Mouse (Mus musculus): Measurements from ENCODE around the gene Hpca.

GRCm38 (mm10) chr4:129161581-129162255 lies 39.9 kb upstream of the Hpca start:
- no peak for TF ChIP-seq POLR2A (IDR thresholded peaks at IDR 0.05; ENCODE audit: extremely low read depth, insufficient read depth, low read length)
- no peak for TF ChIP-seq CTCF (IDR thresholded peaks at IDR 0.05; ENCODE audit: extremely low read depth, insufficient read depth, low read length)

All from cortical plate, adult 2 months (tissue).